Mouse (Mus musculus) effector memory CD4-positive, alpha-beta T cell, adult 5 months (primary cell): ENCODE measurements around the gene Ednra. TPM values are rescaled to one million over a fixed set of nuclear protein-coding genes. Genes with fewer than 3 reads are reported as not detected.

Experiments used
- polyA plus RNA-seq: library from polyadenylated mRNA; unstranded; fragments of 100-300 nt; shearing (Covaris generic); gene quantifications from one replicate; pipeline ENCODE4 v1.2.1, GENCODE M21; 2017

Gene Ednra
- 0.11 TPM for polyA plus RNA-seq

DNA sequence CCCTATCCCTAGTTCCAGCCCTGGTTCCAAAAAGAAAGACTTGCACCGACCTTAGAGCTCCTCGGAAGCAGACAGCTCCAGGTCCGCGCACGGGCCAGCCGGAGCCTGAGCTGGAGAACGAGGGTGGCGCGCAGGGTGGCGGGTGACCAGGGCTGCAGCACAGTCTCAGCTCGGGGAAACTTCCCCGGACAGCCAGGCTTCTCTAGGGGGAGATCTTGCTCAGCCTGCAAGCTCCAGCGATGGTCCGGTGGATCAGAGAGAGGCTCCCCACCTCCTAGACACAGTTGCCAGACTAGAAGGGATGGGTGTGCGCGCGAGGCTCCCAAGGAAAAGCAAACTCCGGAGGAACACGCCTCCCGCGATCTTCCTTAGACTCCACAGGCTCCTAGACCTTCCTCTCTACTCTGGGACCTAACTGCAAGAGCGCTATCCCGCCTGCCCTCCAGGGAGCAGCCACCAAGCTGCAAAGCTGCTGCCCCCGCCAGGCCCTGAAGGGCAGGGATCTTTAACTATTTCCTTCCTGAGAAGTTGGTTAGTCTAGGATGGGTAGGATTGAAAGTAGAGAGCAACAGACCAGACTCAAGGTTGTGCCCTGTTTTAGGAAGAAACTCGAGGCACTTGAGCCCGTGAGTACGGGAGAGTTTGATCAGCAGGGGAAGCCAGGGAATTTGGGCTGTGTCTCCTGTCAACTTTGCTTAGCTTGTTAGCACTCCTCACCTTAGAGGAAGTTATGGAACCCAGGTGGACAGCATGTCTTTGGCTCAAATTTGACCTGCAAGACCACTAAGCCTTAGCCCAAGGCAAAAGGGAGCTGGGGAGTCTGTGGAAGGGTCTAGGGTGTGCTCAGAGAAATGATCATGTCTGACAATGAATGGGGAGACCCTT lies at the start of gene Ednra:
TSS of gene Ednra (minus strand) at position 419 of the 885 bp plus-strand sequence.

Other genes with a start within 250 kb of the Ednra start
- 15.0 TPM for gene Arhgap10, start 206.5 kb downstream of the Ednra start, polyA plus RNA-seq
- gene Prmt9, start 175.1 kb downstream of the Ednra start, polyA plus RNA-seq: 14.1 TPM
- 13.6 TPM for gene Tmem184c, start 113.8 kb downstream of the Ednra start, polyA plus RNA-seq